Mouse (Mus musculus) v-Abl transformed pro-B cells (cell line): Measurements from ENCODE around the gene Tshz2.

ENCODE experiments used
- in situ Hi-C, 2 experiments: fragments of 400-800 bp; cut with MboI; formaldehyde crosslinking; loops; one replicate each; pipeline ENCODE4 v1.15.1; 2025; ENCODE audit not compliant: unreplicated experiment in 2 of 2

Tshz2 gene

GRCm38 (mm10) chr2:170058774-170059173 lies 426.0 kb downstream of the Tshz2 start:
- in situ Hi-C loops = loop anchor here (5.0 to 25.0 kb wide), 2 partner anchors 294 to 454 kb away; no protein-coding TSS in a partner anchor

DNA sequence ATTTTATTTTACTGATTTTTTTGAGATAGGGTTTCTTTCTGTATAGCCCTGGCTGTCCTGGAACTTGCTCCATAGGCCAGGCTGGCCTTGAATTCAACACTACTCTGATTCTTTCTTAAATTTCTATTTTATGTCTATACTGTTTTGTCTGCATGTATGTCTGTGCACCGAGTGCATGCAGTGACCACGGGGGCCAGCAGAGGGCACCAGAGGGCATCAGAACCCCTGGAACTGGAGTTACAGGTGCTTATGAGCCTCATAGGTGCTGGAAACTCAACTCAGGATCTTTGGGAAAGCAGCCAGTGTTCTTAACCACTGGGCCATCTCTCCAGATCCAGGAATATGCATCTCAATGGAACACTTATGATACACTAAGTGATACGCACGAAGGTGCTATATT lies 427.3 kb downstream of the Tshz2 start:
- in situ Hi-C loops = loop anchor here in 1 of 2 experiments (25.0 kb wide), 1 partner anchor 452 kb away; no protein-coding TSS in a partner anchor

DNA sequence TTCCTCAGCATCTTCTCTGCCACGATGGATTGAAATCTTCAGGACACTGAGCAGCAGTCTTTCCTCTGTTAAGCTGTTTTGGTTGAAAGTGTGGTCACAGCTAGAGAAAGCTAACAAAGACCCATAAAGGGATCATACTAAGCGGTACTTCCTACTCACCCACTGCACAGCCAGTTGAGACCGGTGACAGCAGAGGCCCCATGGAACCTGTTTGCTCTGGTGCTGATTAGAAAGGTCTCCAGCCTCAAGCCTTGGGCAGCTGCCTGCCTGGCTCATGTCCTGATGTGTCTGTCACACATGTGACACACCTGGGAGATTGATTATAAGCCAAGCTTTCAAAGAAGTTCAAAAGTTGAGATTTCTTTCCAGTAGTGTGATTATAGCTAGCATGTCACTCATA lies 429.6 kb downstream of the Tshz2 start:
- in situ Hi-C loops = loop anchor here in 1 of 2 experiments (25.0 kb wide), 1 partner anchor 450 kb away; no protein-coding TSS in a partner anchor

GRCm38 (mm10) chr2:170069976-170070375 lies 437.2 kb downstream of the Tshz2 start:
- in situ Hi-C loops = loop anchor here in 1 of 2 experiments (25.0 kb wide), 1 partner anchor 442 kb away; no protein-coding TSS in a partner anchor

GRCm38 (mm10) chr2:170070641-170071241 lies 437.9 kb downstream of the Tshz2 start:
- in situ Hi-C loops = loop anchor here in 1 of 2 experiments (25.0 kb wide), 1 partner anchor 442 kb away; no protein-coding TSS in a partner anchor

- in situ Hi-C loops = loop anchor here in 1 of 2 experiments (25.0 kb wide), 2 partner anchors 1090 to 1965 kb away; no protein-coding TSS in a partner anchor
Observed at GRCm38 (mm10) chr2:170076941-170077490, 444.2 kb downstream of the Tshz2 start.

DNA sequence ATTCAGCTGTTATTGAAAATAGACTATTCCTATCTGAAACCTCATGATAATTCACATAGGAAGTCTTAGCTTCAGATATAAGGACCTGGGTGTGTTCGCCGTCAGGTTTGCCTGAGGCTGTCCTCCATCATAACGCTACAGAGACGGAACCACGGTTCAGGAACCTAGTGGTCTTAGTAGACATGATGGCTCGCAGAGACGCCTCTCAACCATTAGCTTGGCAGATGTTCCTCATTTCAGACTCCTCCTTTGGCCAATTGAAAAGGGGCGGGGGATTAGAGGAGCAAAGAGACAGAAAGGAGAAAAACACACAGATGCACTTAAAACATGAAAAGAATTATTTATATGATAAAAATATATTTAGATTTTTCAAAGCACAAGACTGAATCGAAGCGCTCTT lies 445.2 kb downstream of the Tshz2 start:
- in situ Hi-C loops = loop anchor here in 1 of 2 experiments (25.0 kb wide), 2 partner anchors 1091 to 1966 kb away; no protein-coding TSS in a partner anchor

DNA sequence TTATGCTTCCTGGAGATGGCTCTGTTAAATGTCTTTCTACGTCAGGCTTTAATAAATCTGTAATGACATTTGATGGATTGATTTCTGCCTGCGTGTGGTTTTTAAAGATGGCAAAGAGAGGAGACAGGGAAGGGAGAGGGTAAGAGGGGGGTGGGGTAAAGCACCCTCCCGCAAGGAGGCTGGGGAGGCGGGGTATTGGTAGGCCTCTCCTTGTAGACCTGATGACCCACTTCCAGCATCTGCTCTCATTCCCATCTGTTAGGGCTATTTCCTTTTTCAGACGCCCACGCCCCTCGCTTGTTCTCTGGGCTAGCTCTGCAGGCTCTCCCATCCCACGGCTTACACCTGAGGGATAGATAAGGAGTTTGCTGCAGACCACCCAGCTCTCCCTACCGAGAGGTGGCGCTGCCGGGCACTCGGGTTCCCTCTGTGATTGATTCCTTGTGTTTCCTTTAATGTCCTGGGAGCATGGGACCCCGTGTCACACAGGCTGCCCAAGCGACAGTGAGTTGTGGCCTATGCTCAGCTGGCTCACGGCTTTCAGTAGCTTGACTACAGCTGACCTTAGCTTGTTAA lies 445.7 kb downstream of the Tshz2 start:
- in situ Hi-C loops = loop anchor here in 1 of 2 experiments (25.0 kb wide), 2 partner anchors 1091 to 1966 kb away; no protein-coding TSS in a partner anchor

GRCm38 (mm10) chr2:170091563-170092443 lies 459.0 kb downstream of the Tshz2 start:
- in situ Hi-C loops = loop anchor here (10.0 to 25.0 kb wide), 4 partner anchors 423 to 1980 kb away; no protein-coding TSS in a partner anchor

GRCm38 (mm10) chr2:170094220-170094619 lies 461.4 kb downstream of the Tshz2 start:
- in situ Hi-C loops = loop anchor here (10.0 to 25.0 kb wide), 4 partner anchors 421 to 1982 kb away; no protein-coding TSS in a partner anchor

DNA sequence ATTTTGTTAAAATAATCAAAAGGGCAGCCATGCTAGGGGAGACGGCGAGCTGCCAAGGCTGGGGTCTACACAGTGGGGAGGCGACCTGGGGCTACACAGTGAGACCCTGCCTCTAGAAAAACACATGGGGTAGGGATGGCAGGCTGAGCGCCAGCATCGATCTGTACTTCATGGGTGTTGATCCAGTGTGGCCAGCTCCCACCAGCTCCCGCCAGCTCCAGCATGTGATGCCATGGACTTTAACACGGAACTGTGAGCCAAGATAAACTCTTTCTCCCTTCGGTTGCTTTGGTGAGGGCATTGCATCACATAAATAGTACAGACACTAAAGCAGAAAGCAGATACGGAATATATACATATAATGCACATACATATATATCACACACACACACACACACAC lies 462.1 kb downstream of the Tshz2 start:
- in situ Hi-C loops = loop anchor here (5.0 to 25.0 kb wide), 5 partner anchors 420 to 1983 kb away; no protein-coding TSS in a partner anchor

GRCm38 (mm10) chr2:170101132-170101531 lies 468.3 kb downstream of the Tshz2 start:
- in situ Hi-C loops = loop anchor here in 1 of 2 experiments (5.0 kb wide), 1 partner anchor 1109 kb away; no protein-coding TSS in a partner anchor

- in situ Hi-C loops = loop anchor here in 1 of 2 experiments (5.0 kb wide), 1 partner anchor 1110 kb away; no protein-coding TSS in a partner anchor
Observed at GRCm38 (mm10) chr2:170101932-170102331, 469.1 kb downstream of the Tshz2 start.

GRCm38 (mm10) chr2:170103341-170103740 lies 470.5 kb downstream of the Tshz2 start:
- in situ Hi-C loops = loop anchor here in 1 of 2 experiments (5.0 kb wide), 1 partner anchor 1111 kb away; no protein-coding TSS in a partner anchor

DNA sequence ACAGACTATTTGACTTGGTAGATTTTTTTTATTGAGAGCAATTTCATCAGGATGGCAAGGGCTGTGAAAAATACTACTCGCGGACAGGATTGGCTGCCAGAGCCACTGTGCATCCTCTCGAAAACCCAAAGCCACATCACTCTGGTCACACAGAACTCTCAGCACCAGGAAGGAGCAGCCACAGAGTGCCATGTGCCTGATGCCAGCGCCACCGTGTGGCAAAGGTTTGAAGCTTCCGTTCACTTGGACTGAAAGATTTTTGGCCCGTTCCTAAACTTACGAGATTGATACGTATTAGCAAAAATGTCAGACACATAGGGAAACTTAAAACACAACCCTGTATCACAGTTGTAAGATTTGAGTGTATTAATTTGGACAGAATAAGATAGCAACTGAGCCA lies 471.0 kb downstream of the Tshz2 start:
- in situ Hi-C loops = loop anchor here in 1 of 2 experiments (5.0 kb wide), 1 partner anchor 1112 kb away; no protein-coding TSS in a partner anchor

DNA sequence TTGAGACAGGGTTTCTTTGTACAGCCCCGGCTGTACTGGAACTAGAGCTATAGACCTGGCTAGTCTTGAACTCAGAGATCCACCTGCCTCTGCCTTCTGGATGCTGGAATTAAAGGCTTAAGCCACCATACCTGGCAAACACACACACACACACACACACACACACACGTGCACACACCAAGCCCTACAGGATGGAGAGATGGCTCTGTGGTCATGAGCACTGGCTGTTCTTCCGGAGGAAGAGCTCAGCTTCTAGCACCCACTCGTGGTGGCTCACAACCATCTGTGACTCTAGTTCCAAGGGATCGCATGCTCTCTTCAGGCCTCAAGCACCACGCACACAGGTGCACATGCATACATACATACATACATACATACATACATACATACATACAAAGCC lies 471.6 kb downstream of the Tshz2 start:
- in situ Hi-C loops = loop anchor here in 1 of 2 experiments (5.0 kb wide), 1 partner anchor 1112 kb away; no protein-coding TSS in a partner anchor

DNA sequence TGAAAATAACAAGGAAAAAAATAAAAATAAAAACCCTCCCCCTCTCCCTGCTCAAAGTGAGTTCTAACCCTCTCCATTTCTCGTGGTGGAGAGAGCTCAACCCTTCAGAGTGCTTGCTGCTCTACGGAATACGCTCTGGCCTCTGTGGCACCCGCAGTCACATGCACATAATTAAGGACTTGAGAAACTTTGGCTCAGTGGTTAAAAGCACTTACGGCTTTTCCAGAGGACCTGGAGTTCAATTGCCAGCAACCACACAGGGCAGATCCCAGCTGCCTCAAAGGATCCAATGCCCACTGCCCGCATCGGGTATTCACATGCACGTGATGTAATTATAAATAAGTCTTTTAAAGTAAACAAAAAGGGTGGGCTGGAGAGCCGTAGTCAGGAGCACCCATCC lies 473.2 kb downstream of the Tshz2 start:
- in situ Hi-C loops = no loop called here

DNA sequence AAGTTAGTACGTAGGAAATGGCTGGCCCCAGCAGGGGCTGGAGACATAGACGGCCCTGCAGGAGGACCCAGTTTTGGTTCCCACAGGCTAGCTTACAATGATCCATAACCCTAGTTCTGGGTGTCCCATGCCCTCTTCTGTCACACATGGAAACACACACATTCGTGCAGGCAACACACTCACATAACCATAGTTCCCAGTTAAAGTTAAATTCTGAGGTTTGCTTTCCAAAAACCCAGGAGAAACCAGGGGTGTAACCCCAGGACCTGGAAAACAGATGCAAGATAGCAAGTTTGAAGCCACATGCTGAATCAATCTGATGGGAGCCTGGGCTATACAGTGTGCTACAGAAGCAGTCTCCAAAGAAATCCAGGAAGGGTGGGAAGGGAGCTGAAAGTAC lies 475.0 kb downstream of the Tshz2 start:
- in situ Hi-C loops = no loop called here

- in situ Hi-C loops = no loop called here
Observed at GRCm38 (mm10) chr2:170109528-170109927, 476.7 kb downstream of the Tshz2 start.

- in situ Hi-C loops = no loop called here
Observed at GRCm38 (mm10) chr2:170110306-170110705, 477.5 kb downstream of the Tshz2 start.
